Mouse (Mus musculus): ENCODE data around the gene Eloa. TPM values are rescaled to one million over a fixed set of nuclear protein-coding genes. Genes with fewer than 3 reads are reported as not detected.

Eloa gene
- polyA plus RNA-seq, 1 experiment, result 18.4 TPM

- no peak for TF ChIP-seq CTCF (IDR thresholded peaks at IDR 0.05; ENCODE audit: control insufficient read depth, insufficient read depth, insufficient read length)
- H3K36me3 ChIP-seq (ENCODE audit: control insufficient read depth, insufficient read depth), result peaks cover 32% of the 10 kb centered on the region
- H3K4me3 ChIP-seq (ENCODE audit: insufficient read depth, poor library complexity, severe bottlenecking), result peak overlapping the region; percentile 79
- H3K79me2 ChIP-seq (ENCODE audit: control insufficient read depth, insufficient read depth), result no peaks in the 10 kb centered on the region
- H3K27me3 ChIP-seq (ENCODE audit: control insufficient read depth, insufficient read depth, insufficient read length), result no peaks in the 10 kb centered on the region
- no peaks in the 10 kb centered on the region for H3K79me3 ChIP-seq (ENCODE audit: low read depth)
- peak overlapping the region; percentile 76 for H3ac ChIP-seq (ENCODE audit: control insufficient read depth, insufficient read length, low read depth)
These were observed 57.1 kb downstream of the Eloa start for GRCm38 (mm10) chr4:135964426-135964825.

- peak within 1 kb of the TSS; percentile 79 for H3K4me3 ChIP-seq (ENCODE audit: insufficient read depth, poor library complexity, severe bottlenecking)
- peak within 1 kb of the TSS; percentile 86 for H3ac ChIP-seq (ENCODE audit: control insufficient read depth, insufficient read length, low read depth)
- H3K36me3 ChIP-seq (ENCODE audit: control insufficient read depth, insufficient read depth), result peaks cover 26% of the 10 kb centered on the region
- no peaks in the 10 kb centered on the region for H3K79me2 ChIP-seq (ENCODE audit: control insufficient read depth, insufficient read depth)
- no peaks in the 10 kb centered on the region for H3K79me3 ChIP-seq (ENCODE audit: low read depth)
- H3K27me3 ChIP-seq (ENCODE audit: control insufficient read depth, insufficient read depth, insufficient read length), result no peaks in the 10 kb centered on the region
- peak; percentile 34 for TF ChIP-seq MAX (IDR thresholded peaks at IDR 0.05)
- no peak for TF ChIP-seq MYOG (IDR thresholded peaks at IDR 0.05; ENCODE audit: control insufficient read depth, extremely low read depth, insufficient read length)
These were observed 57.9 kb downstream of the Eloa start, which contains the start of gene Gale for GRCm38 (mm10) chr4:135963457-135964193. TSS of gene Gale (plus strand) at chr4:135963727.

- H3K4me3 ChIP-seq (ENCODE audit: insufficient read depth, poor library complexity, severe bottlenecking), result peak overlapping the region; percentile 79
- TF ChIP-seq MYOG (IDR thresholded peaks at IDR 0.05; ENCODE audit: control insufficient read depth, extremely low read depth, insufficient read length) (no peak), USF1 (IDR thresholded peaks at IDR 0.05; ENCODE audit: low read depth) (no peak), FOSL1 (IDR thresholded peaks at IDR 0.05; ENCODE audit: insufficient read depth, low read length, poor library complexity, severe bottlenecking) (no peak), MYOD1 (IDR thresholded peaks at IDR 0.05; ENCODE audit: control insufficient read depth, insufficient read length, low read depth) (no peak), CEBPB (IDR thresholded peaks at IDR 0.05; ENCODE audit: low read depth) (no peak), CTCF (IDR thresholded peaks at IDR 0.05; ENCODE audit: control insufficient read depth, insufficient read depth, insufficient read length) (no peak), MAX (IDR thresholded peaks at IDR 0.05) (no peak)
- H3K79me3 ChIP-seq (ENCODE audit: low read depth), result no peaks in the 10 kb centered on the region
- H3K27me3 ChIP-seq (ENCODE audit: control insufficient read depth, insufficient read depth, insufficient read length), result no peaks in the 10 kb centered on the region
- no peaks in the 10 kb centered on the region for H3K79me2 ChIP-seq (ENCODE audit: control insufficient read depth, insufficient read depth)
- peaks cover 20% of the 10 kb centered on the region for H3K36me3 ChIP-seq (ENCODE audit: control insufficient read depth, insufficient read depth)
- peak overlapping the region; percentile 86 for H3ac ChIP-seq (ENCODE audit: control insufficient read depth, insufficient read length, low read depth)
These were observed 58.6 kb downstream of the Eloa start for GRCm38 (mm10) chr4:135962946-135963345.

- H3ac ChIP-seq (ENCODE audit: control insufficient read depth, insufficient read length, low read depth), result no peak overlapping the region
These were observed 59.4 kb downstream of the Eloa start for GRCm38 (mm10) chr4:135962198-135962597.

GRCm38 (mm10) chr4:135961709-135962108, 59.9 kb downstream of the Eloa start:
- Histone ChIP-seq H3ac (ENCODE audit: control insufficient read depth, insufficient read length, low read depth) (no peak overlapping the region), H3K79me2 (ENCODE audit: control insufficient read depth, insufficient read depth) (no peaks in the 10 kb centered on the region), H3K27me3 (ENCODE audit: control insufficient read depth, insufficient read depth, insufficient read length) (no peaks in the 10 kb centered on the region), H3K4me3 (ENCODE audit: insufficient read depth, poor library complexity, severe bottlenecking) (no peak overlapping the region), H3K79me3 (ENCODE audit: low read depth) (no peaks in the 10 kb centered on the region), H3K36me3 (ENCODE audit: control insufficient read depth, insufficient read depth) (peaks cover 10% of the 10 kb centered on the region)
- TF ChIP-seq CTCF (IDR thresholded peaks at IDR 0.05; ENCODE audit: control insufficient read depth, insufficient read depth, insufficient read length) (no peak), CEBPB (IDR thresholded peaks at IDR 0.05; ENCODE audit: low read depth) (no peak), FOSL1 (IDR thresholded peaks at IDR 0.05; ENCODE audit: insufficient read depth, low read length, poor library complexity, severe bottlenecking) (no peak), MYOG (IDR thresholded peaks at IDR 0.05; ENCODE audit: control insufficient read depth, extremely low read depth, insufficient read length) (no peak), MYOD1 (IDR thresholded peaks at IDR 0.05; ENCODE audit: control insufficient read depth, insufficient read length, low read depth) (no peak), MAX (IDR thresholded peaks at IDR 0.05) (no peak), USF1 (IDR thresholded peaks at IDR 0.05; ENCODE audit: low read depth) (no peak)

More at GRCm38 (mm10) chr4:135962198-135962597, 59.4 kb downstream of the Eloa start:
- Histone ChIP-seq H3K79me3 (ENCODE audit: low read depth) (no peaks in the 10 kb centered on the region), H3K27me3 (ENCODE audit: control insufficient read depth, insufficient read depth, insufficient read length) (no peaks in the 10 kb centered on the region), H3K79me2 (ENCODE audit: control insufficient read depth, insufficient read depth) (no peaks in the 10 kb centered on the region), H3K4me3 (ENCODE audit: insufficient read depth, poor library complexity, severe bottlenecking) (no peak overlapping the region), H3K36me3 (ENCODE audit: control insufficient read depth, insufficient read depth) (peaks cover 13% of the 10 kb centered on the region)
- TF ChIP-seq CTCF (IDR thresholded peaks at IDR 0.05; ENCODE audit: control insufficient read depth, insufficient read depth, insufficient read length) (no peak), CEBPB (IDR thresholded peaks at IDR 0.05; ENCODE audit: low read depth) (no peak), MAX (IDR thresholded peaks at IDR 0.05) (no peak), FOSL1 (IDR thresholded peaks at IDR 0.05; ENCODE audit: insufficient read depth, low read length, poor library complexity, severe bottlenecking) (no peak), MYOD1 (IDR thresholded peaks at IDR 0.05; ENCODE audit: control insufficient read depth, insufficient read length, low read depth) (no peak), MYOG (IDR thresholded peaks at IDR 0.05; ENCODE audit: control insufficient read depth, extremely low read depth, insufficient read length) (no peak), USF1 (IDR thresholded peaks at IDR 0.05; ENCODE audit: low read depth) (no peak)

- Histone ChIP-seq H3K4me3 (ENCODE audit: insufficient read depth, poor library complexity, severe bottlenecking) (no peak overlapping the region), H3ac (ENCODE audit: control insufficient read depth, insufficient read length, low read depth) (no peak overlapping the region), H3K36me3 (ENCODE audit: control insufficient read depth, insufficient read depth) (peaks cover 2% of the 10 kb centered on the region), H3K79me2 (ENCODE audit: control insufficient read depth, insufficient read depth) (no peaks in the 10 kb centered on the region), H3K79me3 (ENCODE audit: low read depth) (no peaks in the 10 kb centered on the region), H3K27me3 (ENCODE audit: control insufficient read depth, insufficient read depth, insufficient read length) (no peaks in the 10 kb centered on the region)
- TF ChIP-seq CEBPB (IDR thresholded peaks at IDR 0.05; ENCODE audit: low read depth) (no peak), FOSL1 (IDR thresholded peaks at IDR 0.05; ENCODE audit: insufficient read depth, low read length, poor library complexity, severe bottlenecking) (no peak), USF1 (IDR thresholded peaks at IDR 0.05; ENCODE audit: low read depth) (no peak), MAX (IDR thresholded peaks at IDR 0.05) (no peak), MYOG (IDR thresholded peaks at IDR 0.05; ENCODE audit: control insufficient read depth, extremely low read depth, insufficient read length) (no peak), CTCF (IDR thresholded peaks at IDR 0.05; ENCODE audit: control insufficient read depth, insufficient read depth, insufficient read length) (peak; percentile 82), MYOD1 (IDR thresholded peaks at IDR 0.05; ENCODE audit: control insufficient read depth, insufficient read length, low read depth) (no peak)
These were observed 60.8 kb downstream of the Eloa start for GRCm38 (mm10) chr4:135960717-135961116.

Data from C2C12 (cell line).